Mouse (Mus musculus) liver, embryonic 14.5 days (tissue): Measurements from ENCODE around the gene Peli1.

Experiments
- CTCF ChIP-seq: IDR thresholded peaks from 2 replicates; pipeline ENCODE4 v1.5.1; 2016; ENCODE audit warnings: antibody characterized with exemption, low read depth, control low read depth
- EP300 ChIP-seq: IDR thresholded peaks from 2 replicates; pipeline ENCODE4 v1.6.1; 2016; ENCODE audit warnings: antibody characterized with exemption, low read depth

GRCm38 (mm10) chr11:21115804-21116203 is 24.7 kb downstream of the Peli1 start:
- TF ChIP-seq CTCF (no peak), EP300 (no peak)
